Mouse (Mus musculus) heart, adult 2 months (tissue): ENCODE results near the gene Gm17482. TPM values are rescaled to one million over a fixed set of nuclear protein-coding genes. Genes with fewer than 3 reads are reported as not detected.

ENCODE experiments used
- DNase-seq, 2 experiments: peaks; one replicate each; pipeline ENCODE4 v3.0.0; 2021
- H3K27ac ChIP-seq: fragments of 200-600 bp; 2 replicates; pipeline ENCODE4 v1.8.1; 2022
- H3K27me3 ChIP-seq: fragments of 200-500 bp; 2 replicates; pipeline ENCODE4 v1.6.1; 2012; ENCODE audit warnings: mild to moderate bottlenecking, low read length, inconsistent platforms, mixed read lengths; ENCODE audit not compliant: control insufficient read depth, insufficient read depth
- H3K36me3 ChIP-seq: fragments of 200-500 bp; 2 replicates; pipeline ENCODE4 v1.6.1; 2012; ENCODE audit warnings: low read length, inconsistent platforms; ENCODE audit not compliant: control insufficient read depth, insufficient read depth
- H3K4me1 ChIP-seq: fragments of 200-500 bp; 2 replicates; pipeline ENCODE4 v1.6.1; 2011; ENCODE audit warnings: low read length; ENCODE audit not compliant: control insufficient read depth, insufficient read depth
- H3K4me3 ChIP-seq: fragments of 200-600 bp; 2 replicates; pipeline ENCODE4 v1.8.1; 2022
- H3K79me2 ChIP-seq: fragments of 200-500 bp; replicated peaks from 2 replicates; pipeline ENCODE4 v1.6.1; 2012; ENCODE audit warnings: mild to moderate bottlenecking, inconsistent platforms, low read length, moderate library complexity, mixed read lengths; ENCODE audit not compliant: control insufficient read depth, insufficient read depth
- H3K9ac ChIP-seq: fragments of 200-500 bp; 2 replicates; pipeline ENCODE4 v1.6.1; 2012; ENCODE audit warnings: low read depth, mild to moderate bottlenecking, control low read depth, inconsistent platforms, low read length, mixed read lengths
- CTCF ChIP-seq: fragments of 200-600 bp; IDR thresholded peaks from 2 replicates; pipeline ENCODE4 v1.8.1; 2022; ENCODE audit warnings: antibody characterized with exemption, mild to moderate bottlenecking, moderate library complexity
- EP300 ChIP-seq: fragments of 200-500 bp; IDR thresholded peaks from 2 replicates; pipeline ENCODE4 v1.6.1; 2011; ENCODE audit warnings: low read depth, low read length, control low read depth; ENCODE audit not compliant: insufficient read depth
- POLR2A ChIP-seq: fragments of 200-500 bp; IDR thresholded peaks from 2 replicates; pipeline ENCODE4 v1.6.1; 2011; ENCODE audit warnings: mild to moderate bottlenecking, low read depth, low read length, control low read depth; ENCODE audit not compliant: insufficient read depth
- WGBS: fragments of 180-500 bp; shearing (Covaris S2); methylation state at CpG from one replicate; pipeline ENCODE4 v1.1.7; 2018; 5-methylcytosine and 5-hydroxymethylcytosine counted together
- intact Hi-C: fragments of 180-260 bp; cut with DNase I; formaldehyde crosslinking; loops from one replicate; pipeline ENCODE4 v1.15.1; 2025
- polyA plus RNA-seq: library from polyadenylated mRNA; depleted of rRNA; stranded (reverse); fragments of >200 nt; gene quantifications from 2 replicates; pipeline ENCODE4 v1.2.3, GENCODE M21; 2012
- total RNA-seq, 2 experiments: library from RNA; stranded (reverse); gene quantifications; 2 replicates each; pipeline ENCODE4 v1.2.3; 2021

The Gm17482 gene
- total and polyA plus RNA-seq, 3 experiments: not detected

DNA sequence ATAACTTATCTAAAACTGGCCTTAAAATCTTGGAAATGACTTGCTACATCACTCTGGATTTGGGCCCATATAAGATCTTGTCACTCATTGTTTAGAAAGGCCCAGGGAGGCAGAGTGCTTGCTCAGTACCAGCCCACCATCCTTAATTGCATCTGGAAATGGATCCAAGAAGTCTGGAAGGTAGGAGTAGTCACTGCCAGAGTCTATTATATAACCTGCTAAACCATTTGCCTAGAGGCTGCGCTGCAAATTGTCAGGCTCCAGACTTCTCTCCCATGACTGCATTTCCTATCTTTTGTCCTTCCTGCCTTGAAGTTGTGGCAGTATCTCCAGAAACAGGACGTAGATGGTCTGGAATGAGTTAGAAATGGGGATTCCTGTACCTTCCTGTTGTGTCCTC is 17.0 kb upstream of the Gm17482 start:
- WGBS: 22% methylated on average over 2 of the region's 2 CpGs
- Histone ChIP-seq H3K4me3 (no peak overlapping the region), H3K27ac (no peak overlapping the region)

DNA sequence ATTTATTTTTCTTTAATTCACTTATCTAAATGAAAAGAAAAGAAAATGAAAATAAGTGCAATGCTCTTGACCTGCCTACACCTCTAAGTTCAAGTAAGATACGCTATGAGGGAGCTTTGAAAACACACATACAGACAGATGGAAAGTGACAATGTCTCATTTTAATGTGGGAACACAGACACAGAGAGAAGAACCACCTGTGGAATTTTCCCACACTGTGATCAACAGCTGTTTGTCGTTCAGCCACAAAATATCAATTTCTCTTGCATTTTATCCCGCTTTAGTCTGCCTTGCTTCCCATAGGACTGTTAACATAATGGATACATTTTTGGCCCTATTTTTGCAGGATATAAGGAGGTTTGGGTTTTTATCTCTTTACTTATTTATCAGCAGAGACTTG is 16.3 kb upstream of the Gm17482 start:
- Histone ChIP-seq H3K9ac (no peak overlapping the region), H3K27ac (no peak overlapping the region), H3K27me3 (no peaks in the 10 kb centered on the region), H3K79me2 (no peaks in the 10 kb centered on the region), H3K4me1 (peaks cover 6% of the 10 kb centered on the region), H3K36me3 (no peaks in the 10 kb centered on the region), H3K4me3 (no peak overlapping the region)
- 78% methylated on average over 3 of the region's 3 CpGs for WGBS
- no peak for TF ChIP-seq CTCF
- no peak for TF ChIP-seq EP300
- no peak for TF ChIP-seq POLR2A
- intact Hi-C loops: no loop called here
- no peak for DNase-seq

More for the DNA sequence above, 17.0 kb upstream of the Gm17482 start:
- Histone ChIP-seq H3K4me1 (peaks cover 6% of the 10 kb centered on the region), H3K9ac (no peak overlapping the region), H3K27me3 (no peaks in the 10 kb centered on the region), H3K79me2 (no peaks in the 10 kb centered on the region), H3K36me3 (no peaks in the 10 kb centered on the region)
- DNase-seq: no peak
- no peak for TF ChIP-seq EP300
- intact Hi-C loops: no loop called here

DNA sequence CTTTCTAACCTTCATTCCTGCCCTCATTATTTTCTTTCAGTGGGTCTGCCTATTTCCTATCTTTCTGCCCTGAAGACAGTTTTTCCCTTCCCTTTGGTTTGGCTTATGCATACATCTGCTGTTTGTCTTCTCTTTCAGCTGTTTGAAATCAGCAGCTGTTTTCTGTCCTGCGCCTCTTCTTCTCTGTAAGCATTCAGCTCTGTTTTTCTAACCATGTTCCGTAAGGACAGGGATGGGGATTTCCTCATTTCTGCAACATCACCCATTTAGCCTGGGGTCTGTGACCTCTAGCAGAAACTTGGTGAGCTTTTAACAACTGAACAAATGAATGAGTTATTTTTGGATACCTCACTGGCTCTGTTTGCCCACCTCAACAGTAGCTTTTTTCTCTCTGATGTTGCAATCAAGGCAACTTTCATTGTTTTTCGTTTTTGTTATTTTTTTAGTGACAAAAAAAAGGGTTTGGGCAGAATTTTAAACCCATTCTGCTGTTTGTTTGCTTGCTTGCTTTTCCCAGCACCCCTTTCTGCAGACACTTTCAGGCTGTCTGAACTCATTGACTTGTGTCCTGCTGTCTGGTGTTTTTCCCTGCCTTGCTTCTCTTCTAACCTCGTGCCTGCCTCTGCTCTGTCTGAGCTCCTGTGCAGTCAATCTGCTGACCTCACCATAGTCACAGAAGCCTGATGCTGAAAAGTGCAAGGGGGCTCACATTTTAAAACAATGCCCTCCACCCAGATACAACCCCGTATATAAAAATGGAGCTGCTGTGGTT is 14.8 kb upstream of the Gm17482 start:
- DNase-seq: no peak
- Histone ChIP-seq H3K9ac (no peak overlapping the region), H3K36me3 (no peaks in the 10 kb centered on the region), H3K79me2 (no peaks in the 10 kb centered on the region), H3K27me3 (no peaks in the 10 kb centered on the region), H3K4me3 (no peak overlapping the region), H3K27ac (0 out of 2 replicates have a peak overlapping the region, but pooled peaks have one; percentile 3), H3K4me1 (peaks cover 6% of the 10 kb centered on the region)
- 39% methylated on average over 5 of the region's 5 CpGs for WGBS
- TF ChIP-seq EP300 (no peak), POLR2A (no peak), CTCF (no peak)
- intact Hi-C loops: no loop called here

DNA sequence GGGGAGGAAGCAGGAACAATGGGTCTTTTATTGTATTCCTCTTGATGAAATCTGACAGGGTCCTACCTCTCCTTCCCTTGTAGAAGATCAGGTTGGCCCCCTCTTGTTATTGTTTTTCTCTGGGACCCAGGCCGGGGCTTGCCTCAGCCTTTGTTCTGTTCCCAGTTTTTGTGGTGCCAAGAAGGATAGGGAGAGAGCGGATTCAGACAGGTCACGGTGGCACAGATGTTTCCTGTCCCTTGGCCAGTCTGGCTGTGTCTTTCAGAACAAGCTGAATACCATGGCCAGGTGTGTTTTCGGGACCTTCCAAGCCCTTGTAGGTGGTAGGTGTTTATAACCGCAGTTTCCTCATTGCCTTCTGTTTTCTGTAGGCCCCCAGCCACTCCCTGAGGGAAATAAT is 14.0 kb upstream of the Gm17482 start:
- intact Hi-C loops: no loop called here
- Histone ChIP-seq H3K79me2 (no peaks in the 10 kb centered on the region), H3K4me1 (peaks cover 6% of the 10 kb centered on the region), H3K36me3 (no peaks in the 10 kb centered on the region), H3K4me3 (no peak overlapping the region), H3K27me3 (no peaks in the 10 kb centered on the region), H3K9ac (no peak overlapping the region), H3K27ac (no peak overlapping the region; the same call in 1 of the 2 replicates)
- DNase-seq: peak; percentile 20 to 22
- 28% methylated on average over 5 of the region's 5 CpGs for WGBS
- TF ChIP-seq POLR2A: no peak
- TF ChIP-seq EP300: 0 out of 2 replicates have a peak, but pooled peaks have one; percentile 32

DNA sequence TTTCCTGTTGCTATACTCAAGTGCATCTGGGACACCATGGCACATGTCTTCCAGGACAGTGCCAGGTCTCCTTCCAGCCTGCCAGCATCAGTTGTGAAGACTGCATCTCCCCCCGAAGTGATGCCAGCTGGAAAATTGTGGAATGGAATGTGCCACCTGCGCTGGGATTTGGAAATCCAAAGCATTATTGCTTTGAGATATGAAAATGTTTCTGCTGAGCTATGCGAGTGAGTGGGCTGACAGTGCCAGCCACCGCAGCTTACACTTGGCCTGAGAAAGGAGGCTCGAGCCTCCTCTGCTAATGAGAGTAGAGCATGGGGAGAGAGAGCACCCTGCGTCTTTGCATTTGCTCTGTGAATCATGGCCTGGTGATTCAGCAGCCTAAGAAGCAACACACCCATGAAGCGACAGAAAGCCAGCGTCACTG is 5.9 kb upstream of the Gm17482 start:
- Histone ChIP-seq H3K36me3 (no peaks in the 10 kb centered on the region), H3K79me2 (no peaks in the 10 kb centered on the region), H3K27ac (no peak overlapping the region), H3K4me1 (no peaks in the 10 kb centered on the region), H3K9ac (no peak overlapping the region), H3K4me3 (no peak overlapping the region), H3K27me3 (no peaks in the 10 kb centered on the region)
- intact Hi-C loops: no loop called here
- no peak for DNase-seq
- TF ChIP-seq CTCF (no peak), EP300 (no peak), POLR2A (no peak)
- WGBS: 85% methylated on average over 8 of the region's 8 CpGs

DNA sequence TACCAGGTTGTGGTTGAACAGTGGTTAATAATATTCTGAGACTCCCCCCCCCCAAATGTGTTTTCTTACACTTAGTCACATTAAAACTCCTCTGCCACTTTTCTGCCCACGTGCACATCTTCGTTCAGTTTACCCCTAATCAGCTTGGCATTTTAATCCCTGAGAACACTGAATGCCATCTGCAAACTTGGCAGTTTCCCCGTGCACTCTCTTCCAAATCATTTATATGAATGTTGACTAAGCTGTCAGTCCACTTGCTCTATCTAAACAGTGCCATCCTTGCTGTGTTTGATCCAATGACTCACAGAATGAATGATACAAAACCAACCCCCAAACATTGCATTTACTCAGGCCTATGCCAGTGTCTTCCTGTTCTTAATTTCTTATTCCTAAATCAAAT is 1.6 kb upstream of the Gm17482 start:
- intact Hi-C loops: loop anchor here (5.0 kb wide), 1 partner anchor 137 kb away; the partner anchor contains the start of gene Pparg
- no peak for DNase-seq
- H3K27ac ChIP-seq: no peak overlapping the region
- no peaks in the 10 kb centered on the region for H3K27me3 ChIP-seq
- H3K79me2 ChIP-seq: no peaks in the 10 kb centered on the region
- H3K4me3 ChIP-seq: no peak overlapping the region
- TF ChIP-seq POLR2A (no peak), EP300 (no peak), CTCF (no peak)
- peaks cover 1% of the 10 kb centered on the region for H3K4me1 ChIP-seq
- no peaks in the 10 kb centered on the region for H3K36me3 ChIP-seq
- WGBS: 56% methylated on average over 3 of the region's 3 CpGs
- H3K9ac ChIP-seq: no peak overlapping the region
